Mouse (Mus musculus) heart, postnatal 14 days (tissue): ENCODE measurements around the gene Asic3. TPM values are rescaled to one million over a fixed set of nuclear protein-coding genes. Genes with fewer than 3 reads are reported as not detected.
"Not testable (repeated sequence)": the region's sequence is repeated elsewhere in the genome, so short reads cannot be mapped to it uniquely, and the experiment has no call there.

Experiments used
- DNase-seq, 2 experiments: peaks; one replicate each; pipeline ENCODE4 v3.0.0; 2021 to 2022
- intact Hi-C: fragments of 180-260 bp; cut with DNase I; formaldehyde crosslinking; loops from one replicate; pipeline ENCODE4 v1.15.1; 2025
- total RNA-seq, 2 experiments: library from RNA; stranded (reverse); gene quantifications; 2 replicates each; pipeline ENCODE4 v1.2.3; 2021

The Asic3 gene
- total RNA-seq, 2 experiments from 2014 or later, result 0.39 TPM; not detected in 1

- DNase-seq, result peak; percentile 75 to 76
- intact Hi-C loops, result loop anchor here (10.0 kb wide), 1 partner anchor 223 kb away; the partner anchor contains the start of gene Nupl2
These were observed 25.6 kb upstream of the Asic3 start for GRCm38 (mm10) chr5:24387264-24388241.

DNA sequence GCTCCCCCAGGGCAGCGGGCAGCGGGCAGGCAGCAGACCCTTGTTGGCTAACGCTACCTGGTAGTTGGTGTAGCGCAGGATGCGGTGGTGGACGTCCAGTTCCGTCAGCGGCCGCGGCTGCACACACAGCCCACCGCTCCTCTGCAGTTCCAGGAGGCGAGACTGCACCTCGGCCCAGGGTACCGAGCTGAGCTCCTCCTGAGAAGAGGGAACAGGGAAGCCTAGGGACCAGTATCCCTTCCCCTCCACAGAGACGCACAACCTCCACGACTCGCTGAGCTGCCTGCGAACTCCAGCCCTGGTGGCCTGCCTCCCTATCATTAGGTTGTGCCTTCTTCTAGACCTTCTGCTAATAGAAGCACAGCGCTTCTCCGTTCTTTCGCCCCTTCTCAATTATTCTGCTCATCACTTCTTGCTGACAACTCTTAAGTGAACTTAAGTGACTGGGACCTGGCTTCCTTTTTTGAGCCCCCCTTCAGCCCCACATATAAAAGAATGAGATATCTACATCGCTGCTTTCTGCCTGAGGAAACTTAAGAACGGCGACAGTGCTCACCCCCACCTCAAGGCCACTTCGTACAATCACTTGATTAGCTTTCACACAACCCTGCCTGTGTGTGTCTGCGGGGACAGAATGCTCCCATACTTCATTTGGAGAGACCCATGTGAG is 24.8 kb upstream of the Asic3 start:
- intact Hi-C loops, result loop anchor here (10.0 kb wide), 1 partner anchor 224 kb away; the partner anchor contains the start of gene Nupl2
- DNase-seq, result no peak

DNA sequence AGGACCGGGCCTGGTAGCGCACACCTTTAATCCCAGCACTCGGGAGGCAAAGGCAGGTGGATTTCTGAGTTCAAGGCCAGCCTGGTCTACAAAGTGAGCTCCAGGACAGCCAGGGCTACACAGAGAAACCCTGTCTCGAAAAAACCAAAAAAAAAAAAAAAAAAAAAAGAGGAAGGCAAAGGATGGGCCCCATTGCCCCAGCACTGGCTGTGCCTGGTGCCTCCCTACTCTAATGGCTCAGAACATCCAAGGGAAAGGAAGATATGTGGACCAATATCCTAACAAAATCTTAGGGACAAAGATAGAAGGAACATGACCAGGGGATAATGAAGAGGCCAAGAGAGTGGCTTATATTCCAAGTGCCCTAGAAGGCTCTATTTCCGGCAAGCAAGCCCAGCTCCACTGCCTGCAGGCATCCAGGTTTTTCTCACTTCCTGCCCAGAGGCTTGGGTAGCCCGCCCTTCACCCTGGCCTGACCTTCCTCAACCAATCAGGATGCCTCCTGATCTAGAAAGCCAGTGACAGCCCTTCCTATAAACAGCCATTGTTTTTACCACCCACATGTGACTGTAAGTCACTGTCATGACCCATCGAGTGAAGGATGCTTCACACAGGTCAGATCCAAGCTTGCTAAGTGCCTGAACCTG is 24.1 kb upstream of the Asic3 start:
- intact Hi-C loops, result loop anchor here (10.0 kb wide), 1 partner anchor 224 kb away; the partner anchor contains the start of gene Nupl2
- peak in 1 of 2 experiments; percentile 37 for DNase-seq

DNA sequence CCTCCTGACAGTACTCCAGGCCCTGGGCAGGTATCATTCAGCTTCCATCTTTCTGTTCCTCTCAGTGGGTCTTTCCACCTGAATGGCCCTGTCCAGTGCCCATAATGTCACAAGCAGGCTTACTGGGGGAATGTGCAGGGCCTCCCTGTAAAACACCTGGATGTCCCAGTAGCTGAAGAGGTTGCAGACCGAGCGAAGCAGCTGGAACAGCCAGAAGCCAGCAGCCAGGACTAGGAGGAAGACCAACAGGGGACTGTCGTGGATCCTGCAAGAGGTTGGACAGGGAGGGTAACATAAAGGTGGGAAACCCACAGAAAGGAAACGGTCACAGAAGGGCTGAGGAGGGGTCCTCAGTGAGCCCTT is 23.6 kb upstream of the Asic3 start:
- DNase-seq, result no peak
- intact Hi-C loops, result loop anchor here (10.0 kb wide), 1 partner anchor 225 kb away; the partner anchor contains the start of gene Nupl2

DNA sequence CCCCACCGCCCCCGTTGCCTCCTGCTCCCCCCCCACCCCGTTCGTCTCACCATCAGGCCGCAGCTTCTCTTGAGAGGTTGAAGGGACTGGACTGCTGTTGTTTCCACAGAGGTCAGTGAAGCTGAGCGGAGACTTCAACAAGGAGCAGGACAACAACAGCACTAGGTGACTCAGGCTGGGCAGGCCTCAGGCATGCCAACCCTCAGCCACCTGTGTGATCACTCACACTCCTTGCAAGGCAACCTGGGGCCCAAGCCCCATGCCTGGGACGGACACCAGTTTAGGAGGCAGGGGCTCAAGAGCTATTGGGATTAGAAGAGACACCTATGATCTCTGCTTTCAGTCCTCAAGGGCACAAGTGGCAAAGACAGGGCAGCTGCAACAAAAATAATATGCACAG is 21.3 kb upstream of the Asic3 start, which contains the start of gene Atg9b:
Atg9b (minus strand) TSS at position 280 of the 400 bp plus-strand sequence.
- DNase-seq, result no peak
- intact Hi-C loops, result loop anchor here (2.0 kb wide), 1 partner anchor 55 kb away; no protein-coding TSS in a partner anchor

GRCm38 (mm10) chr5:24392724-24393123 is 20.5 kb upstream of the Asic3 start:
- intact Hi-C loops, result loop anchor here (1.0 to 2.0 kb wide), 2 partner anchors 31 to 56 kb away; no protein-coding TSS in a partner anchor

GRCm38 (mm10) chr5:24393392-24393997 is 19.7 kb upstream of the Asic3 start, which contains the start of gene Abcb8:
Gene Abcb8 (plus strand): TSS chr5:24393663.
- peak; percentile 83 to 90 for DNase-seq
- intact Hi-C loops, result loop anchor here (1.0 to 2.0 kb wide), 2 partner anchors 32 to 57 kb away; no protein-coding TSS in a partner anchor

More at GRCm38 (mm10) chr5:24392724-24393123, 20.5 kb upstream of the Asic3 start:
- no peak for DNase-seq

- intact Hi-C loops, result loop anchor here (2.0 kb wide), 1 partner anchor 76 kb away; no protein-coding TSS in a partner anchor
- DNase-seq, result peak; percentile 92 to 95
These were observed 18.9 kb upstream of the Asic3 start for GRCm38 (mm10) chr5:24394165-24394894.

- intact Hi-C loops, DNase-seq: not testable (repeated sequence)
These were observed 16.9 kb upstream of the Asic3 start for GRCm38 (mm10) chr5:24396254-24396653.

DNA sequence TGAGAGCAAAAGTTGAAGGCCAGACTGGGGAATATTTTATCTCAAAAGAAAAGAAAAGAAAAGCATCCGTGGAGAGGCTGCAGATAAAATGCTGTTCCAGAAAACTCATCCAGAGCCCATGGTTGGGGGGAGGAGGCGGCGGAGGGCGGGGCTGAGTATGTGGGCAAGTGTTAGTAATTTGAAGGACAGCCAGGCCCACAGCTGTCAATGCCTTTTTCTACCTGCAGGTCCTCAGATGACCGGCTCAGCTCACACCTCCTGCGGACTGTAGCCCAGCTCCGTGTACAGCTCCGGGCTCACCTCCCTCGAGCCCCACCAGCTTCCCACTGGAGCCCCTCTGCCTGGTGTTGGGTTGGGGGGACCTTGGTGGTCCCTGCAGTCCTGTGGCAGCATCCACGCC is 13.5 kb upstream of the Asic3 start:
- no peak for DNase-seq
- intact Hi-C loops, result loop anchor here (2.0 kb wide), 1 partner anchor 23 kb away; the partner anchor contains the start of genes Cdk5 and Slc4a2

- intact Hi-C loops, result no loop called here
- no peak for DNase-seq
These were observed 12.8 kb upstream of the Asic3 start for GRCm38 (mm10) chr5:24400362-24400761.

GRCm38 (mm10) chr5:24400911-24401605 is 12.1 kb upstream of the Asic3 start:
- DNase-seq, result no peak
- intact Hi-C loops, result no loop called here

- peak in 1 of 2 experiments; percentile 28 for DNase-seq
- intact Hi-C loops, result no loop called here
These were observed 11.2 kb upstream of the Asic3 start for GRCm38 (mm10) chr5:24401969-24402368.

DNA sequence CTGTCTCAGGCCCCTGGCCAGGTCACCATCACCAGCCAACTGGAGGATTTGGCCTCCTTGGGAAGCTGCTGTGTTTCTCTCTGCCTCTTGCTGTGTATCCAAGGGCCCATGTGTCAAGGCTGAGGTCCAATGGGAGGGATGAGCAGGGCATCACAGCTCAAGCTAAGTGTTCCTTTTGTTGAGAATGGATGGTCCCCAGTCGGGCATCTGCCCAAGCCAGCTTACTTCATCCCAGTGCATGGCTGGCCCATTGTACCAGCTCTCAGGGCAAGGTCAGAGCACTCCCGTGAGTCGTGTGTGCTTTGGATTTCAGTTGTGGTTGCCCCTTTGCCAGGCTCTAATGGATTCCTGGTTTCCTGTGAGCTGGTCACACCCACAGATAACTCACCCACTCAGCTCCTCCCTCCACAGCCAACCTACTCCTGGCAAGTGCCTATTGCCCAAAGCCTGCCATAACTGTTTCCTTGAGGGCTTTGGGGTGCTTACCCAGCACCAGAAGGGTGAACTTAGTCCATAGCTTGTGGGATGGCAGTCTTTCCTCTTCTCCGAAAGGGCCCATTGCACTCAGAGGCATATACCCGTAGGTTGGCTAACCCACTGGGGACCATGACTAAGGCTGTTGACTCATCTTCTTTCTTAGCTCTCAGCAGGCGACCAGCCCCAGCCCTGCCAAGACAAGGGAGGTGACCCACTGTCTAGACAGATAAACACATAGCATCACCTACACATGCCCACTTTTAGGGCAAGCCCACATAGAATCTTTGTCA is 8.4 kb upstream of the Asic3 start:
- DNase-seq, result no peak
- intact Hi-C loops, result no loop called here

DNA sequence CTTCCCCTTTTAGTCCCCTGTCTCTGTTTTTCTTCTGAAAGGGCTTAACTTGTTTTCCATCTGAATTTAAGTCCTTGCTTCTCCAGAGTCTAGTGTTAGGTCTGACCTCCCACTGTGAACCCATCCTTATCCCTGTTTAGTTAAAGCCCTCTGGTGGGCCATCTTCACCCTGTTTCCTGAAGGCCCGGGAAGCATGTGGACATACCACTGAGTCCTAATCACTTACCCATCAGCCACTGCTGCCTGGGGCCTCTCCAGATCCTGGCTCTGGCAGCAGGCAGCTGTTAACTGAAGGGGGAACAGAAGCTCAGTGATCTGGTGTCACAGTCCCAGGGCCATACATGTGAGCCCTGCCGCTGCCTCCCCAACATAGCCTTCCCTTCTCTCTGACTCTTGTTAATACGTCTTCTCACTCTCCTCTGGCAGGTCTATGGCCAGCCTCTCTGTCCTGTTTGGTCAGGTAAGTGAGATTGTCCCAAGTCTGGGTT is 7.8 kb upstream of the Asic3 start:
- no peak for DNase-seq

DNA sequence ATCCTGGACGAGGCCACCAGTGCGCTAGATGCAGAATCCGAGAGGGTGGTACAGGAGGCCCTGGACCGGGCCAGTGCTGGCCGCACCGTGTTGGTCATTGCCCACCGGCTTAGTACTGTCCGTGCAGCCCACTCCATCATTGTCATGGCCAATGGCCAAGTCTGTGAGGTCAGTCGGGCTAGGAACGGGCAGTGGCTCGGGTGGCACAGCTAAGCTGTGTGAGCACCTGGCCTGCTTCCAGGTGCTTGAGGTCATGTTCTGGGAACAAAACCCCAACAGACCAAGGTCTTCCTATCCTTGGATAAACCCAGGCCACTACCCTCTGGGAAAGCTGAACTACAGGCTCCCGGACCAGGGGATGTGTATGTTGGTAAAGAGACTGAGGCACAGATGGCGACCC is 4.5 kb upstream of the Asic3 start:
- DNase-seq, result peak in 1 of 2 experiments; percentile 41
- intact Hi-C loops, result no loop called here

More for the DNA sequence above, 7.8 kb upstream of the Asic3 start:
- intact Hi-C loops, result no loop called here

GRCm38 (mm10) chr5:24409466-24409865 is 3.7 kb upstream of the Asic3 start:
- intact Hi-C loops, result no loop called here
- DNase-seq, result no peak
